Mouse (Mus musculus) spleen, adult 10 weeks (tissue): ENCODE results near the gene Gm42417. TPM values are rescaled to one million over a fixed set of nuclear protein-coding genes. Genes with fewer than 3 reads are reported as not detected.

ENCODE experiments used
- polyA plus RNA-seq: library from polyadenylated mRNA; stranded (reverse); fragments of 350-450 nt; fragmentation: Illumina TruSeq; extraction: RNeasy Lipid Tissue Mini Kit (QIAGEN cat#74804); gene quantifications from one replicate; pipeline ENCODE4 v1.2.3, GENCODE M21; 2015; ENCODE audit warnings: low replicate concordance; ENCODE audit not compliant: insufficient read depth

The Gm42417 gene
- polyA plus RNA-seq = 0.57 TPM

DNA sequence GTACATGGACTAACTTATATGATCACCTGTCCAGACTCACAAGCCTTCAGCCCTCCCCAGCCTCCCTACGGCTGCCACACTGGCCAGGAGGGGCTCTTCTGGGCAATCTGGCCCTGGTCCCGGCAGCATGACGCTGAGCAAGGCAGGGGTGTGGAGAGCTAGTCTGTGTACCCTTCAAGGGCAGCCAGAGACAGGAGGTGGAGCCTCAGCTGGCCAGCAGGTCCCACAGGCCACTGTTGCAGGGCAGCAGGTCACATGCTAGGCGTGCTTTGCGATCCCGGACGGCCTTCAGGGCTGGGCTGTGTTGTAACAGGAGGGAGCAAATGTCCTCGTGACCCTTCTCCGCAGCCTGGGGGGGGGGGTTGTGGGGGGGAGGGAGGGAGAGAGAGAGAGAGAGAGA, at the start of gene Gm42417:
Gene Gm42417 (minus strand): TSS at position 244 of the 400 bp plus-strand sequence.

GRCm38 (mm10) chr1:36558031-36558993, 19.1 kb upstream of the Gm42417 start, which contains the start of gene Sema4c:
TSS of gene Sema4c (minus strand) at chr1:36558349.

GRCm38 (mm10) chr1:36546888-36547471, 7.8 kb upstream of the Gm42417 start, which contains the start of gene Ankrd39:
TSS of gene Ankrd39 (minus strand) at chr1:36547445.

DNA sequence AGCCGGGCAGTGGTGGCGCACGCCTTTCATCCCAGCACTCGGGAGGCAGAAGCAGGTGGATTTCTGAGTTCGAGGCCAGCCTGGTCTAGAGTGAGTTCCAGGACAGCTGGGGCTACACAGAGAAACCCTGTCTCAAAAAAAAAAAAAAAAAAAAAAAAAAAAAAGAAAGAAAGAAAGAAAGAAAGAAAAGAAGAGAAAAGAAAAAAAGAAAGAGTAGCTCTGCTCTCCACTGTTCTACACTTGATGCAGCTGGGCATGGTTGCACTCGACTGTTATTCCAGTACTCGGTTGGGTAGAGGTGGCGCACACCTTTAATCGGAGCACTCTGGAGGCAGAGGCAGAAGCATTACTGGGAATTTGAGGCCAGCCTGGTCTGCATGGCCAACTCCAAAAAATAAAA, 2.4 kb downstream of the Gm42417 start, which contains the start of gene Ankrd23:
Gene Ankrd23 (minus strand): TSS at position 101 of the 400 bp plus-strand sequence.

DNA sequence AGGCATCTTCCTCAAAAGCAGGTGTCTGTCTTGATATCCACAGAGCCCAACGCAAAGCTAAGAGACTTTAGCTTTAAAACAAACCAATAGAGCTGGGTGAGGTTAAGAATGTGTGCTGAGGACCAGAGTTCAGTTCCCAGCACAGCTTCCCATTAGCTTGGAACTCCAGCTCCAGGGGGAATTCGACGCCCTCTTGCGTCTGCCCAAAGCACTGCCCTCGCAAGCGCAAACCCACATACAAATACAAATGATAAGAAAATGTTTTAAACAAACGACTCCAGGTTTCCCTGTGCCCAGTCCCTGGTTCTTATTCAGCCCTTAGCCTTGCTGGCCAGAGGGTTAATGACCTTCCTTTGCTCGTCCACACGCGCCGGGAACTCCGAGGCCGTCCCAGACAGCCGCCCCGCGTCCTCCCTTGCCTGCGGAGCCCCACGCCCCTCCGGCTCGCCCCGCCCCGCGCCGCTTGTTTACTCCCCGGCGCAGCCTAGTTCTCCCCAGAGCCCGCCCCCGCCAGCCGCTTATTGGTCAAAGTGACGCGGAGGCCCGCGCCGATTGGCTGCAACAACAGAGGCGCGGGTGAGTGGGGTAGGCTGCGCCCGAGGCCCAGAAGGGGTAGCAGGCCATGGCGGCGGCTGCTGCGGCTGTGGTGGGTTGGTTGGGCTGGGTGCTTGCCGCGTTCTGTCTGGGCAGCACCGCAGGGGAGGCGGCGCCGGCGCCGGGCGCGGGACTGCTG, 27.8 kb downstream of the Gm42417 start, which contains the start of gene Cnnm3:
Gene Cnnm3 (plus strand): TSS at position 579 of the 733 bp plus-strand sequence.

Other genes with a start within 250 kb of the Gm42417 start
- gene Arid5a, start 231.7 kb downstream of the Gm42417 start, polyA plus RNA-seq = 18.2 TPM
- 39.1 TPM for gene Kansl3, start 170.2 kb downstream of the Gm42417 start, polyA plus RNA-seq
- not detected for gene Fer1l5, start 167.1 kb downstream of the Gm42417 start, polyA plus RNA-seq
- gene Lman2l, start 94.2 kb downstream of the Gm42417 start, polyA plus RNA-seq = 30.2 TPM
- gene Cnnm4, start 67.8 kb downstream of the Gm42417 start, polyA plus RNA-seq = 5.4 TPM
- 9.5 TPM for gene Cnnm3, start 27.6 kb downstream of the Gm42417 start, polyA plus RNA-seq
- gene Ankrd23, start 2.5 kb downstream of the Gm42417 start, polyA plus RNA-seq = 18.8 TPM
- gene Ankrd39, start 8.0 kb upstream of the Gm42417 start, polyA plus RNA-seq = 9.2 TPM
- gene Sema4c, start 18.9 kb upstream of the Gm42417 start, polyA plus RNA-seq = 7.5 TPM
- 0.30 TPM for gene Fam178b, start 143.8 kb upstream of the Gm42417 start, polyA plus RNA-seq
- 227 TPM for gene Cox5b, start 152.0 kb upstream of the Gm42417 start, polyA plus RNA-seq
- gene 4933424G06Rik, start 170.7 kb upstream of the Gm42417 start, polyA plus RNA-seq = not detected
- gene Actr1b, start 175.0 kb upstream of the Gm42417 start, polyA plus RNA-seq = 49.8 TPM
- 12.7 TPM for gene Zap70, start 222.4 kb upstream of the Gm42417 start, polyA plus RNA-seq